Mouse (Mus musculus) thymus, adult 2 months (tissue): ENCODE data around the gene Fxyd7.

Experiments used
- CTCF ChIP-seq: fragments of 200-500 bp; IDR thresholded peaks from 2 replicates; pipeline ENCODE4 v1.5.1; 2012; ENCODE audit warnings: mild to moderate bottlenecking, control low read depth, low read length, moderate library complexity, borderline replicate concordance; ENCODE audit not compliant: control insufficient read depth, poor library complexity, insufficient read depth; ENCODE audit errors: extremely low read depth
- POLR2A ChIP-seq: fragments of 200-500 bp; IDR thresholded peaks from 2 replicates; pipeline ENCODE4 v1.6.1; 2012; ENCODE audit warnings: mild to moderate bottlenecking, low read length, control low read depth, moderate library complexity; ENCODE audit not compliant: control insufficient read depth, poor library complexity, insufficient read depth; ENCODE audit errors: extremely low read depth

DNA sequence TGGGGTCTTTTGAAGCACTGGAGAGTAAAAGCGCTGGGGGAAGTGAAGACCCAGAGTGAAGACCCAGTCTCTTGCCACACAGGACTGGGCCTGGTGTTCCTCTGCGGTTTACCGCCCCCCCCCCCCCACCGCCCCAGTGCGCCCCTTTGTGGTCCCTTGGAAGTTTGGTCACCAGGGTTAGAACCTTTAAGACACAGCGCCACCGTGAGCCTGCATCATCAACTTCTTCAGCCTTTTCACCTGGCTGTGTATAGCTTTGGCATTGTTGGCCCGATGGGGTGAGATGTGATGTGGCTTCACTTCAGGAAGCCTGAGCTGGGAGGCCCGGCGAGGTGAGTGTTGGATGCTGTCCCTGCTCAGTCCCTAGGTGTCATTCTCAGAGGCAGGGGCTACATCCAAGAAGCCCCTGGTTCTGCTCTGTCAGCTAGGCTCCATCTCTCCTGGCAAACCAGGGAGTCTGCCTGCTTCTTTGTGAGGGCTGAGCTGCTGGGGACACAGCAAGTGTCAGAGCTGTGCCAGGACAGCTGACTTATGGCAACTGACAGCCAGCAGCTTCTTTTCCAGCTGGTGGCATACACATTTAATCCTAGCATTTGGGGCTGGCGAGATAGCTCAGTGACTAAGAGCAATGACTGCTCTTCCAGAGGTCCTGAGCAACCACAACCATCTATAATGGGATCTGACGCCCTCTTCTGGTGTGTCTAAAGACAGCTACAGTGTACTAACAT lies 43.7 kb upstream of the Fxyd7 start:
- TF ChIP-seq POLR2A, result no peak
- no peak for TF ChIP-seq CTCF
